Mouse (Mus musculus) layer of hippocampus, postnatal 10 days (tissue): ENCODE measurements around the gene Tpcn1. TPM values are rescaled to one million over a fixed set of nuclear protein-coding genes. Genes with fewer than 3 reads are reported as not detected.

ENCODE experiments used
- DNase-seq, 2 experiments: peaks; one replicate each; pipeline ENCODE4 v3.0.0; 2021; ENCODE audit warnings: low spot score in 2 of 2
- long read RNA-seq: library from polyadenylated mRNA; stranded (forward); transcript quantifications from one replicate; pipeline ENCODE4 v2.0.0, GENCODE M21; 2023
- total RNA-seq, 2 experiments: library from RNA; stranded (reverse); gene quantifications; 2 replicates each; pipeline ENCODE4 v1.2.3; 2021

Gene Tpcn1
- 10 to 100 TPM; 44.1 to 47.4 TPM for total RNA-seq
- long read RNA-seq, full-length matches to known transcripts = 2 of 7 reads
- long read RNA-seq, partial matches to known transcripts = 0 of 7 reads
- long read RNA-seq, other reads (novel, unspliced or antisense) = 5 of 7 reads

GRCm38 (mm10) chr5:120588569-120589094, at the start of gene Tpcn1, which contains the start of gene Iqcd:
Gene Tpcn1 (minus strand): TSS chr5:120588673.
Gene Iqcd (plus strand): TSS chr5:120589016.
- peak; percentile 99 for DNase-seq

GRCm38 (mm10) chr5:120635633-120636032, 47.2 kb upstream of the Tpcn1 start:
- no peak for DNase-seq

DNA sequence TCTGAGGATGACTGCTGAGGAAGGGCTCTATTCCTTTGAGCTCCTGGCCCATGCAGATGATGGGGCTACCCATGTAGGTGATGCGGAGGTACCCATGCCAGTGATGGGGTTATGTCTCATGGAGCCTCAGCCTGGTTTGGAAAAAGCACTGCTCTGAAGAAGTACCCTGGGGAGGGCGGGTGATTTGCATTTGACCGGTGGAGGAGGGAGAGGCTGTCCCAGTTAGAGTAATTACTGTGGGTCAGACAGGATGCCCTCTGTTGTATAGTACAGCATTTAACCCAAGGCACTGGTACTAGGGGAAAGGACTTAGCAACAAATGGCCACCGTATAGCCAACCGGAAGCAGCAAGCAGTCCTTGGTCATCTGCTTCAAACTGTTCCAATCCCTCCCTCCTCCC, 46.4 kb upstream of the Tpcn1 start:
- no peak for DNase-seq

DNA sequence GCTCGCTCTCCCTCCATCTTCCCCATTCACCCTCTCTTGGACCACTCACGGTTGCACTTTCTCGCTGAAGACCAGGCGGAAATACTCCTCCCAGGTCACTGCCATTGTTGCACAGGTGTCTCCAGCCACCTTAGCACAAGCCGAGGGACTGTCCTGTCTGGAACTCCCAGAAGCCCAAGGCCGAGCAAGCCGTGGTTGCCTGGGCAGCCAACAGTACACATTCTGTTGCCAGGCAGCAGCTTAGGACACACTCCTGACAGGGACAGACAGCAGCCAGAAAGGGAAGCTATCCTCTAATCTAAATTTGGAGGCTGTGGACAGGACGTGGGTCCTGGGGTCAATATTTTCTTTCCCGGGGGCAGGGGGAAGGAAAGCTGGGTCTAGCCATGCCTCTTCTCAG, 45.7 kb upstream of the Tpcn1 start, which contains the start of gene Cfap73:
Gene Cfap73, minus strand, starts transcription at position 105 of the 400 bp plus-strand sequence.
- DNase-seq = no peak

- DNase-seq = no peak
Observed at GRCm38 (mm10) chr5:120631892-120632291, 43.4 kb upstream of the Tpcn1 start.

- DNase-seq = no peak
Observed at GRCm38 (mm10) chr5:120631128-120631527, 42.7 kb upstream of the Tpcn1 start.

GRCm38 (mm10) chr5:120628624-120629023, 40.2 kb upstream of the Tpcn1 start:
- no peak for DNase-seq

DNA sequence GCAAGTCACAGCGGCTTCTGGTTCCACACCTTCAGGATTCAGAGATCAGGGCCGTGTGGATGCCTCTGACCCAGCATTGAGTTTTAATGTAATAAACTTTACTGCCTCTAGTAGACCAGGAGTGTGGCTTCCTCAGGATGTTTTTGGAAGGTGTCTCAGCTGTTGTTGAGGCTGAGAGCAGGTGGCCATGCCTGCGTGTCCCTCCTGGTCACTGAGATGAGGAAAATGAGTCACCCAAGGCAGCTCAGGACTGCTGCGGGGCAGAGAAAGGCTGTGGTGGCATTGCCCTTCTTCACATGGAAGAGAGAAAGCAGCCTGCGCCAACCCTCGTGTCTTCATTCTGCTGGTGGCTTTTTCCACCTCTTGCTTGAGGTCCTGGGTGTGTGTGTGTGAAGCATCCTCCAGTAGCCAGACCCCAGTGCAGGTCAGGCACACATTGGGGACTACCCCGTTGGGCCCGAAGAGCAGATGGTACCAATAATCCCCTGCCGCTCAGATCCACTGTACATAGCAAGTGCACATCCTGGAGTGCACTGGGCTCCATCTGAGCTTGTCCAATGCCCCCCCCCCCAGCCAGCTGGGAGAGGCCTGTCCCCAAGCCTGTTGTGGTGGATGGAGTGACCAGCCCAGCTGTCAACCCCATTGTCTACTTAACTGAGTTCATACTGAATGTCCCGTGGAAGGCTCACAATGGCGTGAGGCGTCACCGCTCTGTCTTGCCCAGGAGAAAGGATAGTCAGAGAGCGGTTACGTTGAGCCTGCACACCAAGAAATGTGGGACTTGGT, 39.2 kb upstream of the Tpcn1 start:
- DNase-seq = no peak

- DNase-seq = no peak
Observed at GRCm38 (mm10) chr5:120626399-120626798, 37.9 kb upstream of the Tpcn1 start.

DNA sequence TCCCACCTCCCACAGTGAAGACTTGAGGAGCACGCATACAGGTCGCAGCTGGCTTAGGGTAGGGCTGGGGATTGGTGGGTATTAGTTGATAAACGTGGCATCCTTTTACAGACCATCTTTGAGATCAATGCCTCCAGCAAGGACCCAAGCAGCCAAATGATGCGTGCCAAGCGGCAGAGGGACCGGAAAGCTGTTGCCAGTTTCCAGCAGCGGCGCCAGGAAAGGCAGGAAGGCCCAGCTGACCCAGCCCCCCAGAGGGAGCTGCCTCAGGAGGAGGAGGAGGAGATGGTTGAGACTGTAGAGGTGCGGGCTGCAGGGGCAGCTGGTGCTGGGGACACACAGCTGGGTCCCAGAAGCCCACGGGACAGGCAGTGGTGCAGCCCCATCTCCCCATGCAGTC, 36.0 kb upstream of the Tpcn1 start:
- peak in 1 of 2 experiments; percentile 65 for DNase-seq

- no peak for DNase-seq
Observed at GRCm38 (mm10) chr5:120622198-120622851, 33.9 kb upstream of the Tpcn1 start.

DNA sequence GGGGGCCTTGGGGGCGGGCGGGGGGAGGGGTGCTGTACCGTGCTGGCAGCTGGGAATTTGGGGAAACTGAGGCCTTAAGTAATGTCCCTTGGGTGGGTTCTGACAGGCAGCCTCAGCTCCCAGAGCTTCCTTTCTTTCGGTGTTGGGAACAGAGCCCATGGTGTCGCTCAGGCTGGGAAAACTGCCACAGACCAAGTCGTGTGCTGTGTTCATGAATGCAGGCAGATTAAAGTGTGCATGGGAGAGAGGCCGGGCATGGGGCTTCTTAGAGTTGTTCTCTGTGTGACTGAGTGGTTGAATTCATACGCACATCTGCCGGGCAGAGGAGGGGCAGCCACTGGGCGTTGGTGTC, 33.3 kb upstream of the Tpcn1 start:
- peak; percentile 61 to 62 for DNase-seq

DNA sequence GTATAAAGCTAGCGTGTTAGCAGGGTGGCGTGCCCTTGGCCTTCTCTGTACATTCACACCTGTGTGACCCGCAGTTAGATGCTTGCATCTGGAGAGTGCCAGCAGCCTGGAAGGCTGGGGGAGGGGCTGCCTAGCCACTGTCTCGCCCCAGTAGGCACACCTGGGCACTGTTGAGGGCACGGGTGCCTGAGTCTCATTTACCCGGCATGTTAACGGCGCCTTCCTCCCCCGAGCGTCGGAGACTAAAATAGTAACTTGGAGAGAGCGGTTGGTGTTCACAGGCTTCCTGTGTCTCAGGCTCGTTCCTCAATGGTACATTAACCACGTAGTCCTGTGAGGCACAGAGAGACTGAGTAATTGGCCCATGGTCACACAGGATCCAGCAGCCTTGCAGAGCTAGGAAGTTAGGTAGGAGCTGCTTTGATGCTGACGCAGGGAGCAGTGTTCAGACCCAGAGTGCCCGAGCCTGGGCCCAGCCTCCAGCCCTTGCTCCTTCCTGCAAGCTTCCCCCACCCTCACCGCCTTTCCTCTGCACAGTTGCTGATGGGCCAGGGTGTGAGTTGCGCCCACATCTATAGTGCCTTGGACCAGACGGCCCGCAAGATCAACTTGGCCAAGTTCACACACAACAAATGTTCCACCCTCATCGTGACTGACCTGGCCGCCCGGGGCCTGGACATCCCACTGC, 32.7 kb upstream of the Tpcn1 start:
- DNase-seq = no peak

- peak; percentile 94 to 95 for DNase-seq
Observed at GRCm38 (mm10) chr5:120620375-120621077, 32.1 kb upstream of the Tpcn1 start.

- peak; percentile 81 for DNase-seq
Observed at GRCm38 (mm10) chr5:120619201-120619600, 30.7 kb upstream of the Tpcn1 start.

- DNase-seq = no peak
Observed at GRCm38 (mm10) chr5:120618778-120619177, 30.3 kb upstream of the Tpcn1 start.

- DNase-seq = peak in 1 of 2 experiments; percentile 52
Observed at GRCm38 (mm10) chr5:120615903-120616302, 27.4 kb upstream of the Tpcn1 start.

- DNase-seq = peak; percentile 99 to 100
Observed at GRCm38 (mm10) chr5:120612822-120613604, 24.5 kb upstream of the Tpcn1 start.

GRCm38 (mm10) chr5:120612442-120612821, 24.0 kb upstream of the Tpcn1 start, which contains the start of the genes Rita1 and Ddx54:
Gene Rita1 (minus strand): TSS chr5:120612589.
Gene Ddx54 (plus strand): TSS chr5:120612739.
- peak; percentile 98 to 99 for DNase-seq

GRCm38 (mm10) chr5:120611416-120611815, 22.9 kb upstream of the Tpcn1 start:
- peak in 1 of 2 experiments; percentile 47 for DNase-seq
